Mouse (Mus musculus) lung, postnatal 25 days (tissue): ENCODE results near the gene Ndufv2.

Experiments used
- DNase-seq: peaks from one replicate; pipeline ENCODE4 v3.0.0; 2022; ENCODE audit warnings: low spot score

Gene Ndufv2

DNA sequence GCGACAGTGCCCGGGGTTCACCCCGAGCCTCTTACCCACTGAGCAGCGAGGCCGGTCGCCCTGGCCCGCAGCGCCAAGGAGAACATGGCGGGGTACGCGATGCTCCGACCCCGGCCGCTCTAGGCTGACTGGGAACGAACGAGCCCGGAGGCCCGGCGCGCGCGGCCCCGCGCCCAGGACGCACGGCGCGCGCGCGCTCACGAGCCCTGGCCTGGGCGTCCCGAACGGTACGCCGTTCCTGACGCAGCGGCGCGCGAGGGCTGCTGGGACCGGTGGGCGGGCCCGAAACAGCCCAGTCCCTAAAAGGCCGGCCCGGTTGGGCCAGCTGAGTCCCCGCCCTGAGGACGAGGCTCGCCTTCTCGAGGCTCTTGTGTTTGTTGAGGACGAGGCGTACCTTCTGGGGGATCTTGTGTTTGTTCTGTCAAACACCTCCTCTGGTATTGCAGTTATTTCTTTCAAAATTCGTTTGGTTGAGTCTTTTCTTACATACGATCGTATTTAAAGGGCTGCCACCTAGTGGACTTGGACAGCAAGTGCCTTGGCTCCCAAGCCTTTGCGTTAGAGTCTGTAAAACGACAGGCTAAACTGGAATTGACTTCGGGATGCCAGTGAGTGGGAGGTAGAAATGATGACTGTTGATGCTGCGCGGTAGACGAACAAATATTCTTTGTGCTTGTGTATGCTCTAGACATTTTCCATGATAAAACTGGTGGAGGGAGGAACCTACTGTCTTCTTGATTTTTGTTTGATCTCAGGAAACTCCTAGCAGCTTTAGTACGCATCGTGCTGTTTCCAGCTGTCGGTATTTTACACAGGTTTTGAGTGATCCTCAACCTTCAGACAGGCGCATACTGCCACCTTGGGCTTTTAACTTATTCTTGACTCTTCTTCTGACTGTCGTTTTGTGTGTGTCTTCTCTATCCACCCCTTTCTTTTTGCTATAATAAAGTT lies at the start of gene Ndufv2:
Ndufv2 (minus strand) TSS at position 180 of the 951 bp plus-strand sequence.
- peak; percentile 93 for DNase-seq

DNA sequence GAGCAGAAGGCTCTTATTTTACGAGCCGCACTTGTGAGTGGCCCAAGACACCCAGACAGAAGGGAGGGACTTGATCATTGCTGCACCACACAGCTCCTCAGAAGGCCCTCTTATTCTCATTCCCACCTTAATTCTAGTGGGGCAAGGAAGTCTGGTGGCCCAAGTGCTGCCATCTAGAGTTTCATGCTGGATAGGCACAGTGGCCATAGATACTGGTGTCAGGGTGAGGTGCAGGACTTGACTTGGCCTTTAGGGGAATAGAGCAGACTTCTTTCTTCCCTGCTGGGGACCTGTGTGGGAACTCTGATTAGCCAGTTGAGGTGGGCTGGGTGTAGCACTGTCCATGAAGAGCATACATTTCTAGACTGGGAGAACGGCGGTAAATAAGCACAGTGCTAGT lies 29.9 kb upstream of the Ndufv2 start:
- DNase-seq = no peak

DNA sequence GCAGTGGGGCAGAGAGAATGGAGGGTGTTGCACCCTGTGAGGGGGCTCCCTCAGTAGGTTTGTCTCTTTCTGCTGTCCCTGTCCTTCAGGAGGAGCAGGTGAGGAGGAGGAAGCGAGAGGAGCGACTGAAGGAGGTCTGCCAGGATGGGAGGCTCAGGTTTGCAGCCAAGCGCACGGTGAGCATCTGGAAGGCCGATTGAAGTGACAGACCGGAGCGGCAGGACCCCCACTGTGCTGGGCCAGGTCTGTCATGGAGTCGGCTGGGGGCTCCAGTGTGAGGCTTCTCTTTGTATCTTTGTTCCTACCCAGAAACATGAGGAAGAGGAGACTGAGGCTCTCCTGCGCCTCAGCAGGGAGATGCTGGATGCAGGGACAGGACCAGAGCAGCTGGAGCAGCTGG lies 29.0 kb upstream of the Ndufv2 start:
- DNase-seq = no peak

GRCm38 (mm10) chr17:66125211-66125610 lies 23.9 kb upstream of the Ndufv2 start:
- no peak for DNase-seq

- no peak for DNase-seq
Measured at GRCm38 (mm10) chr17:66123816-66124610, 22.7 kb upstream of the Ndufv2 start.

GRCm38 (mm10) chr17:66123066-66123815 lies 21.9 kb upstream of the Ndufv2 start, which contains the start of gene Ddx11:
Gene Ddx11 (plus strand): TSS chr17:66123520.
- DNase-seq = peak; percentile 91

DNA sequence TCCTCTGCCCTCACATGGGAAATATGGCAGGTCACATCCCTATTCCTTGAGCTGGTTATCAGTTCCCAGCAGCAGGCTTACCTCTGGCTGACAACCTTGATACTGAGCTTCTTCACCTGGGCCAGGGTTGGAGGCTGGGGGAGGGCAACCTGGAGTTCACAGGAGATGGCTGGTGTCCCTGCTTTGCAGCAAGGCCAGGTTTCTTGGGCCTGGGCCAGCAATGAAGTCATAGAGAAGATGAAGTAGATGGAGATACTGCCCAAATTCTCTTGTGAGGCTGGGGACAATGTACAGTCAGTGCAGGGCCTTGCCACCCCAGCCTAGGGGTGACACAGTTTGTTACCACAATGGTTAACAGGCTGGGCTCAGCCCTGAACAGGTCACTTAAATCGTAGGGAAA lies 19.3 kb upstream of the Ndufv2 start:
- DNase-seq = no peak

- DNase-seq = no peak
Measured at GRCm38 (mm10) chr17:66118991-66119390, 17.6 kb upstream of the Ndufv2 start.

DNA sequence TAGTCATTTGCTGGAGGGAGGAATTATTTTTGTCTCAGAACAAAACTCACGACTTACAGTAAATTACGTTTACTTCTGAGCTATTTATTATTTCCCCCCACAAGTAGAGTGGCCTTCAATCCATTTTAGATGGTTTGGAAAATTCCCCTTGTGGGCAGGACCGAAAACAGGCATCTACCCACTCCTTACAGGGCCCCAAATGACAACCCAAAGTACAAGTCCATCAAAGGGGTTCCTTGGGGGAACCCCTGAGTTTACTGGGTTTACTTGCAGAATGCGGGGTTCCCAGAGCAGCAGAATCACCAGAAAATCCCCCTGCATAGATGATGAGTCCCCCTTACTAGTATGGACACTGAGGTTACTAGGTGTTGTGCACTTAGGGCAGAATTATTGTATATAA lies 10.8 kb upstream of the Ndufv2 start:
- DNase-seq = no peak

GRCm38 (mm10) chr17:66111402-66111959 lies 10.1 kb upstream of the Ndufv2 start, which contains the start of gene Washc1:
Gene Washc1 (plus strand): TSS chr17:66111545.
- peak; percentile 92 for DNase-seq

DNA sequence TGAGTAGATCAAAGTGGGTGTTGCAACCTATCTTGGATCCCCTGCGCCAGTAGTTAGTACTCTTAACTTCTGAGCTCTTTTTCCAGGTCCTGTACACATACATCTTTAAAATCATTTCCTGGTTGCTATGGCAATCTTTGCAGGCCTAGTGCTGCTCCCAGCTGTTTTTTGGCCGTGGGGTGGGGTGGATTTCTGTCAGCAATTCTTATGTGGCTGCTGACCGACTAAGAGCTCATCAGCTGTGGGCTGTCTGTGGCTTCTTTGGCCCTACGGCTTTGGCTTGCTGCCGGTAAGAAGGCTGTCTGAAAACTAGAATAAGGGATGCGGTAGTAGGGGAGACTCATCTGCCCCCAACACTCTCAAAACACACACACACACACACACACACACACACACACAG lies 9.4 kb upstream of the Ndufv2 start:
- DNase-seq = no peak

DNA sequence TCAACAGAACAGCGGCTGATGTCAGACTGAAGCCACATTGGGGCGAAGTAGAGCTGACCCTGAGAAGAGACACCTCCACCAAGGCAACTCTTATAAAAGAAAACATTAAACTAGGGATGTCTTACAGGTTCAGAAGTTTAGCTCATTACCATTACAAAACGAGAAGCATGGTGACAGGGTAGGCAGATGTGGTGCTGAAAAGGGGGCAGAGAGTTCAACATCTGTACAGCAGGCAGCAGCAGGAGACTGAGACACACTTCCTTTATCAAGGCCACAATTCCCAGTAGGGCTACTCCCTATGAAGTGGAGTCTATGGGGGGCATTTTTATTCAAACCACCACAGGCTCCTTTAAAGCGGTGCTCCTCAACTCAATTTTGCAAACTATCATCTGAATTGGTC lies 6.8 kb upstream of the Ndufv2 start:
- DNase-seq = no peak

DNA sequence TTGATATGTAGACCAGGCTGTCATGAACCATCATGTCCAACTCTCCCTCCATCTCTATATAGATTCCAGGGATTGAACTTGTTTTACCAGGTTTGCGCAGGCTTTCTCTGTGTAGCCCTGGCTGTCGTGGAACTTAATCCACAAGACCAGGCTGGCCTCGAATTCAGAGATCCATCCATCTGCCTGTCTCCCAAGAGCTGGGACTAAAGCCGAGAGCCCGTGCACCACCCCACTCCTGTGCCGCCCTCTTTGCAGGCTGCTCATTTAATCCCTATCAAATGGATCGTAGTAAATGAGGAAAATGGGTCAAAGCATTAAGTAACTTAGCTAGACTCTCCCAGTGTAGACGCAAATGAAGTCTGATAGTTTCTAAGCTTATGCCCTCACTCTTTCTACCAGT lies 6.1 kb upstream of the Ndufv2 start:
- no peak for DNase-seq

DNA sequence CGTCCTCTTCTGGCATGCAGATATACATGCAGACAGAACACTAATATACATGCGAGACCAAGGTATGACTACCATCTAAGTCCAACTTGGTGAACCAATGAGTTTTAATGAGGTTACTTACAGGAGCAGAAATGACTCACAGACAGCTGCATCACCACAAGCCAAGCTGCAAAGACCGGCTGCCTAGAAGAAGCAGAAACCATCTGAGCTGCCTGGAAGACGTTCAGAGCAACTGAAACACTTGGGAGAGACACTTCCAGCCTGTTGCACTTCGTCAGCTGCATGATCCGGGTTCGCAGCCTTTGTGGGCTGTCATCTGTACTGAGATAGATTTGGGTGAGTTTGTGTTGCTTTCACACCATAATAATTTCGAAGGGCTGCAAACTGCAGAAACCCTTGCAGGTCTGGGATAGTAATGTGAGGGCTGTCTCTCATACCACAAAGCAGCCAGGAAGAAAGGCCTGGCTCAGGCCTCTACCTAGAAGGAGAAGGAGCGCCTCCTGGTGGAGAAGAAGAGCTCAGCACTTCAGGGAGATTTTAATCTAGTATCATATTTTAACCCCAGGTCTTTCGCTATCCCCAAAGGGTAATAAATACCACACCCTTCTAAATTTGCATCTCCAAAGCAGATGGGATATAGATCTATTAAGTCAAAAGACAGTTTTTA lies 5.4 kb upstream of the Ndufv2 start:
- DNase-seq = peak; percentile 72

GRCm38 (mm10) chr17:66104076-66104475 lies 2.7 kb upstream of the Ndufv2 start:
- DNase-seq = no peak

GRCm38 (mm10) chr17:66100566-66101379 lies 586 bp downstream of the Ndufv2 start:
- no peak for DNase-seq

GRCm38 (mm10) chr17:66092664-66093063 lies 8.7 kb downstream of the Ndufv2 start:
- DNase-seq = no peak

- no peak for DNase-seq
Measured at GRCm38 (mm10) chr17:66092065-66092464, 9.3 kb downstream of the Ndufv2 start.

- no peak for DNase-seq
Measured at GRCm38 (mm10) chr17:66091392-66091791, 10.0 kb downstream of the Ndufv2 start.

GRCm38 (mm10) chr17:66090251-66090650 lies 11.1 kb downstream of the Ndufv2 start:
- DNase-seq = no peak
